Mouse (Mus musculus) heart, embryonic 14.5 days (tissue): ENCODE results near the gene Nme4. TPM values are rescaled to one million over a fixed set of nuclear protein-coding genes. Genes with fewer than 3 reads are reported as not detected.
A peak's percentile ranks its signal among the peaks of the same experiment; 100 is the strongest.

Source experiments
- ATAC-seq: fragments of 200-750 bp; cut with Nextera tagmentation; 2 replicates; pipeline ENCODE4 v1.8.0; 2017; ENCODE audit warnings: low read depth, moderate TSS enrichment; ENCODE audit not compliant: insufficient number of reproducible peaks, insufficient read depth, low FRiP score
- H3K27ac ChIP-seq, 2 experiments: fragments of 200-500 bp in 1 of 2; fragments of 300-500 bp in 1 of 2; sonication (generic) in 1 of 2; replicated peaks in 1 of 2; 2 replicates each; pipeline ENCODE4 v1.5.1; 2012 to 2014; ENCODE audit warnings: low read depth in 2 of 2, low read length in 2 of 2, control low read depth in 1 of 2, mild to moderate bottlenecking in 1 of 2, mixed read lengths in 1 of 2; ENCODE audit not compliant: control insufficient read depth in 1 of 2, insufficient read depth in 1 of 2
- H3K27me3 ChIP-seq: fragments of 300-500 bp; sonication (generic); 2 replicates; pipeline ENCODE4 v1.6.1; 2014; ENCODE audit warnings: mild to moderate bottlenecking, low read length, control low read depth; ENCODE audit not compliant: control insufficient read depth, insufficient read depth
- H3K36me3 ChIP-seq: fragments of 300-500 bp; sonication (generic); 2 replicates; pipeline ENCODE4 v1.6.1; 2014; ENCODE audit warnings: mild to moderate bottlenecking, control low read depth, low read length, mixed read lengths; ENCODE audit not compliant: control insufficient read depth, insufficient read depth
- H3K4me1 ChIP-seq, 2 experiments: fragments of 200-500 bp in 1 of 2; fragments of 300-500 bp in 1 of 2; sonication (generic) in 1 of 2; 2 replicates each; pipeline ENCODE4 v1.6.1; 2012 to 2014; ENCODE audit warnings: low read length in 2 of 2, control low read depth in 1 of 2, mixed read lengths in 1 of 2; ENCODE audit not compliant: control insufficient read depth in 2 of 2, insufficient read depth in 2 of 2
- H3K4me2 ChIP-seq: fragments of 300-500 bp; sonication (generic); 2 replicates; pipeline ENCODE4 v1.6.1; 2014; ENCODE audit warnings: mild to moderate bottlenecking, low read length
- H3K4me3 ChIP-seq, 2 experiments: fragments of 200-500 bp in 1 of 2; fragments of 300-500 bp in 1 of 2; sonication (generic) in 1 of 2; 2 replicates each; pipeline ENCODE4 v1.5.1; 2012 to 2014; ENCODE audit warnings: low read length in 2 of 2, mild to moderate bottlenecking in 2 of 2, control low read depth in 1 of 2, low read depth in 1 of 2, moderate library complexity in 1 of 2; ENCODE audit not compliant: control insufficient read depth in 1 of 2, insufficient read depth in 1 of 2
- H3K9ac ChIP-seq: fragments of 300-500 bp; sonication (generic); 2 replicates; pipeline ENCODE4 v1.6.1; 2014; ENCODE audit warnings: mild to moderate bottlenecking, low read length
- H3K9me3 ChIP-seq: fragments of 300-500 bp; sonication (generic); 2 replicates; pipeline ENCODE4 v1.6.1; 2016; ENCODE audit warnings: low read length, control low read depth; ENCODE audit not compliant: control insufficient read depth
- WGBS: fragments of 180-500 bp; shearing (Covaris S2); extraction: QIAGEN DNeasy Blood & Tissue Kit; methylation state at CpG from one replicate; pipeline ENCODE4 v1.1.7; 2014; 5-methylcytosine and 5-hydroxymethylcytosine counted together
- polyA plus RNA-seq: library from polyadenylated mRNA; unstranded; fragments of >200 nt; fragmentation: Nextera tagmentation; extraction: Ambion mirVana; gene quantifications from 2 replicates; pipeline ENCODE4 v1.2.1, GENCODE M21; 2014

Gene Nme4
- polyA plus RNA-seq, 1 experiment from 2014 or later, result 68.2 TPM

DNA sequence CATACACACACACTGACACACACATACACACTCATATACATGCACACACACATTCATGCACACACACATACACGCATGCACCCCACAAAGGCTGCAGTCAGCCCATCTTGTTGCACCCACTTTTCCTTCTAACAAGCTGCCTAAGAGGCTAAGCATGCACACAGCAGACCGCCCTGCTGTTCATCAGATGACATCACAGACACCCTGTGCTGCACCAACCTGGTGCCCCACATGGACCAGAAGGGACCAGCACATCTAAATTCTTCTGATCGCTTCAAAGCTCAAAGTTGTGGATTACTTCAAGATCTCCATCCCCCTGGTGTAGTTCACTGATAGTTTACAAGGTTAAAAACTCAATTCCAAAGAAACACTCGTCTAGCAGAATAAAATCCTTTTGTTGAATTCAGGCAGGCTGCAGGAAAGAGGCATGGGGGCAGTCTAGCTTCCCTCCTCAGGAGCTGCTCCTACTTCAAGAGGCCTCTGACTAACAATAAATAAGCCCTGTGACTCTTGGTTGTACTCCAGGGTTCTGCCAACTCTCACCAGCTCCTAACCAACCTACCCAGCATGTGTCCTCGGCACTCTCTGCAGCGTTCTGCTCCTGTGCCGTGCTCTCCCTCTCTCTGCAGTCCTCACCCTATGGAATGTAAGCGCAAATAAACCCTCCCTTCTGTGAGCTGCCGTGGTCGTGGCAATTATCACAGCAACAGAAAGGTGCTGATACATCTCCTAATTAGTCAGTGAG, 49.0 kb downstream of the Nme4 start:
- peaks cover 18 to 43% of the 10 kb centered on the region in 2 experiments for H3K4me1 ChIP-seq
- 0 out of 2 replicates have a peak overlapping the region, but pooled peaks have one; percentile 21 for H3K9ac ChIP-seq
- H3K36me3 ChIP-seq, result no peaks in the 10 kb centered on the region
- no peak for ATAC-seq
- 40% methylated on average over 10 of the region's 10 CpGs for WGBS
- no peaks in the 10 kb centered on the region for H3K27me3 ChIP-seq
- H3K27ac ChIP-seq, result no peak overlapping the region
- no peak overlapping the region for H3K4me3 ChIP-seq
- no peaks in the 10 kb centered on the region for H3K9me3 ChIP-seq
- no peak overlapping the region for H3K4me2 ChIP-seq

DNA sequence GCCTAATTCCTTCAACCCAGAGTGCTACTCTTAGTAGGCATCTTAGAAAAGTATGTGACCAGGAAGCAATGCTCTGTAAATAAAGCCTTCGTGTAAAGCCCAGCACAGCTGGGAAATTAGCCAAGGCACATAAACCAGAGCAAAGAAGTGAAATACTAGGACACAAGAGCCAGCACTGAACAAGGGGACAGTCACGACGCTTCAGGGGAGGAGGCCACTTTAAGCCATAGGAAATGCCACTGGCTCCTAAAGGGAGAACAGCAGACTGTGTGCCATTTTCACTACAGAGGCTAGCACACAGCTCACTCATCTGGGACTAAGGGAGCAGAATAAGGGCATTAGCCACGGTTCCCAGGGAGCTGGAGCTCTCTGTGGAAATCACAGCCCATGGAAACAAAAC, 50.1 kb downstream of the Nme4 start:
- no peak overlapping the region for H3K4me3 ChIP-seq
- H3K9me3 ChIP-seq, result no peaks in the 10 kb centered on the region
- no peak overlapping the region for H3K4me2 ChIP-seq
- no peak for ATAC-seq
- H3K4me1 ChIP-seq, result peaks cover 19 to 46% of the 10 kb centered on the region in 2 experiments
- no peak overlapping the region for H3K9ac ChIP-seq
- H3K27me3 ChIP-seq, result no peaks in the 10 kb centered on the region
- WGBS, result 54% methylated on average over 4 of the region's 4 CpGs
- H3K27ac ChIP-seq, result peak overlapping the region in 1 of 2 experiments; percentile 33; a peak in 1 of 4 replicates
- H3K36me3 ChIP-seq, result no peaks in the 10 kb centered on the region

DNA sequence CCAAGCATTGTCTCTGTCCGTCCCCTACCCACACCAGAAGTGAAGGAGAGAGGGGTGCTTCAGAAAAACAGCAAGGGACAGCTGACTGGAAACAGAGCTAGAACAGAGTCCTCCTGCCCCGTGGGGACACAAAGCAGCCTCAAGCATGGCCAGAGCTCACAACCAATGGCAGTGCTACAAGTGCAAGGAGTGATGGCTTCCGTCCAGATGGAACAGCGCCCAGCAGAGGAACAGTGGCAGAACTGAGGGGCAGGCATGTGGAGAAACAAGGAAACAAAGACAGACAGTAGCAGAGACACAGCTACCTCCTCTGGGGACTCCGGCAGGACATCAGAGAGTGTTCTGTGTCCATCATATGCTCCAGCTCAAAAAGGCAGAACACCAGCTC, 52.2 kb downstream of the Nme4 start:
- H3K27ac ChIP-seq, result peak overlapping the region; percentile 89 to 96
- peak overlapping the region; percentile 65 for H3K9ac ChIP-seq
- no peaks in the 10 kb centered on the region for H3K27me3 ChIP-seq
- peaks cover 18 to 41% of the 10 kb centered on the region in 2 experiments for H3K4me1 ChIP-seq
- H3K4me2 ChIP-seq, result peak overlapping the region; percentile 52
- 17% methylated on average over 5 of the region's 5 CpGs for WGBS
- 0 out of 4 replicates have a peak overlapping the region, but pooled peaks of 1 of the 2 experiments have one; percentile 13 for H3K4me3 ChIP-seq
- H3K9me3 ChIP-seq, result no peaks in the 10 kb centered on the region
- no peaks in the 10 kb centered on the region for H3K36me3 ChIP-seq
- peak; percentile 75 for ATAC-seq

DNA sequence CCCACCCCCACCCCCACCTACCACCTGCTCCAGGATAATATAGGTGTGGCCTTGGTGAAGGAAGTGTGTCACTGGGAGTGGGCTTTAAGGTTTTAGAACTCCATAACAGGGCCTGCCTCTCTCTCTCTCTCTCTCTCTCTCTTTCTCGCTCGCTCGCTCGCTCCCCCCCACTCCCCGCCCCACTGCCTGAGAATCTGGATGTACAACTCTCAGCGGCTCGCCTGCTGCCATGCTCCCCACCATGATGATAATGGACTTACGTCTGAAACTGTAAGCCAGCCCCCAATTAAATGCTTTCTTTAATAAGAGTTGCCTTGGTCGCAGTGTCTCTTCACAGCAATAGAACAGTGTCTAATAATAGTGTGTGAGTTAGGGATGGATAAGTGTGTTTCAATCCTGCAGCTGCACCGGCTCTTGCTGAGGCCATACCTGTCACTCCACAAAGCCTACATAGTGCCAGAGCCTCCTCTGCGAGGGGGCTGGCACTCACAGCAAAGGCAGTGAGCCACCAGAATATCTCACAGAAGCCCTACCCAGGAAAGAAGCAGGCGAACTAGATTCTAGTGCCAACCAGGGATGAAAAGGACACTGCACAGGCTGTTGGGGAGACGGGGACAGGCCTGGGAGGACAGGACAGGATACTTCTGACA, 52.7 kb downstream of the Nme4 start:
- peak; percentile 22; the same call in 1 of the 2 replicates for ATAC-seq
- H3K9ac ChIP-seq, result peak overlapping the region; percentile 65

More for the DNA sequence above, 52.7 kb downstream of the Nme4 start:
- 0 out of 4 replicates have a peak overlapping the region, but pooled peaks of 1 of the 2 experiments have one; percentile 13 for H3K4me3 ChIP-seq
- H3K4me1 ChIP-seq, result peaks cover 17 to 41% of the 10 kb centered on the region in 2 experiments
- peak overlapping the region; percentile 52 for H3K4me2 ChIP-seq
- 40% methylated on average over 12 of the region's 13 CpGs for WGBS
- H3K9me3 ChIP-seq, result no peaks in the 10 kb centered on the region
- no peaks in the 10 kb centered on the region for H3K27me3 ChIP-seq
- peak overlapping the region; percentile 89 to 96 for H3K27ac ChIP-seq
- no peaks in the 10 kb centered on the region for H3K36me3 ChIP-seq

Other genes starting within 250 kb of the Nme4 start
- 8.2 and 8.6 TPM in 2 replicates for gene Wdr90, start 234.1 kb downstream of the Nme4 start, polyA plus RNA-seq
- gene Mcrip2, start 226.8 kb downstream of the Nme4 start, polyA plus RNA-seq, result 164 and 184 TPM in 2 replicates
- 36.7 and 41.7 TPM in 2 replicates for gene Mettl26, start 220.5 kb downstream of the Nme4 start, polyA plus RNA-seq
- gene Wfikkn1, start 214.7 kb downstream of the Nme4 start, polyA plus RNA-seq, result 0.27 and 0.53 TPM in 2 replicates
- gene Rab40c, start 175.9 kb downstream of the Nme4 start, polyA plus RNA-seq, result 7.5 and 8.8 TPM in 2 replicates
- 61.8 and 62.7 TPM in 2 replicates for gene Pigq, start 150.7 kb downstream of the Nme4 start, polyA plus RNA-seq
- gene Nhlrc4, start 150.6 kb downstream of the Nme4 start, polyA plus RNA-seq, result 0.09 TPM in 1 of 2 replicates, not detected in the other
- gene A930017K11Rik, start 143.0 kb downstream of the Nme4 start, polyA plus RNA-seq, result 0.09 TPM in 1 of 2 replicates, not detected in the other
- 11.2 and 11.3 TPM in 2 replicates for gene Capn15, start 109.8 kb downstream of the Nme4 start, polyA plus RNA-seq
- gene Rab11fip3, start 26.0 kb downstream of the Nme4 start, polyA plus RNA-seq, result 12.3 and 12.8 TPM in 2 replicates
- gene Decr2, start 5.3 kb downstream of the Nme4 start, polyA plus RNA-seq, result 33.0 and 39.5 TPM in 2 replicates
- 0.44 and 0.58 TPM in 2 replicates for gene Tmem8, start 17.7 kb upstream of the Nme4 start, polyA plus RNA-seq
- gene Mrpl28, start 27.9 kb upstream of the Nme4 start, polyA plus RNA-seq, result 224 and 237 TPM in 2 replicates
- gene Axin1, start 43.1 kb upstream of the Nme4 start, polyA plus RNA-seq, result 10.9 and 11.9 TPM in 2 replicates
- gene Pdia2, start 103.5 kb upstream of the Nme4 start, polyA plus RNA-seq, result 0.20 and 0.38 TPM in 2 replicates
- 6.1 and 6.8 TPM in 2 replicates for gene Rgs11, start 107.3 kb upstream of the Nme4 start, polyA plus RNA-seq
- gene Arhgdig, start 112.2 kb upstream of the Nme4 start, polyA plus RNA-seq, result 5.4 and 6.9 TPM in 2 replicates
- gene Fam234a, start 148.6 kb upstream of the Nme4 start, polyA plus RNA-seq, result 43.9 and 48.1 TPM in 2 replicates
- 54.3 and 55.1 TPM in 2 replicates for gene Luc7l, start 157.3 kb upstream of the Nme4 start, polyA plus RNA-seq